Mouse (Mus musculus): ENCODE measurements around the gene Adamts14. TPM values are rescaled to one million over a fixed set of nuclear protein-coding genes. Genes with fewer than 3 reads are reported as not detected.
A peak's percentile ranks its signal among the peaks of the same experiment; 100 is the strongest.

Gene Adamts14
- polyA plus RNA-seq, 1 experiment from 2014 or later = 0.29 TPM

GRCm38 (mm10) chr10:61155611-61156010, 117.6 kb downstream of the Adamts14 start:
- Histone ChIP-seq H3K4me2 (ENCODE audit: low read length) (no peak overlapping the region), H3K4me1 (ENCODE audit: control insufficient read depth, insufficient read depth, low read length) (no peaks in the 10 kb centered on the region), H3K27ac (ENCODE audit: low read length) (no peak overlapping the region), H3K36me3 (ENCODE audit: control insufficient read depth, insufficient read depth, low read length) (no peaks in the 10 kb centered on the region), H3K27me3 (ENCODE audit: control insufficient read depth, insufficient read depth, low read depth, low read length) (no peaks in the 10 kb centered on the region), H3K9me3 (replicated peaks; ENCODE audit: control insufficient read depth, low read length, poor library complexity, severe bottlenecking) (no peaks in the 10 kb centered on the region), H3K4me3 (ENCODE audit: low read depth, low read length) (no peak overlapping the region), H3K9ac (ENCODE audit: low read depth, low read length) (no peak overlapping the region)
- no peak for ATAC-seq
- 80% methylated on average over 3 of the region's 3 CpGs for WGBS

DNA sequence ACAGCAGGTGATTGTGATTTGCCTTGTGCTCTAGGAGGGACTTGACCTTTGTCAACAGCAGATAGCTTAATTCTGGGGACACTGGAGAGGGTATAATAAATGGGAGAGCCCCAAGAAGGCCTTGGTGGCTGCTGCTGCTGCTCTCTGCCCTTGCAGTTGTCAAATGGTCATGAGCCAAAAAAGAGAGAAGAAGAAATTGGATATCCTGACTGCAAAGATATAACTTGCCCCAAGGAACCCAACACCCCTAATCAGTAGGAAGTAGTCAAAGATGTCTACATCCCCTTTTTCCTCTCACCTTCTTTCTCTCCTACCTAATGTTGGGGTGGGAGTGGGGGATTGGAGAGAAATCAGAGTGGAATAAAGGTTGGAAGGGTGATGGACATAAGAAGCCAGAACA, 121.1 kb downstream of the Adamts14 start:
- no peaks in the 10 kb centered on the region for H3K27me3 ChIP-seq (ENCODE audit: control insufficient read depth, insufficient read depth, low read depth, low read length)
- H3K4me3 ChIP-seq (ENCODE audit: low read depth, low read length) = no peak overlapping the region
- no peak for ATAC-seq
- H3K9me3 ChIP-seq (replicated peaks; ENCODE audit: control insufficient read depth, low read length, poor library complexity, severe bottlenecking) = no peaks in the 10 kb centered on the region
- no peaks in the 10 kb centered on the region for H3K36me3 ChIP-seq (ENCODE audit: control insufficient read depth, insufficient read depth, low read length)
- H3K9ac ChIP-seq (ENCODE audit: low read depth, low read length) = no peak overlapping the region
- no peaks in the 10 kb centered on the region for H3K4me1 ChIP-seq (ENCODE audit: control insufficient read depth, insufficient read depth, low read length)
- no peak overlapping the region for H3K4me2 ChIP-seq (ENCODE audit: low read length)
- H3K27ac ChIP-seq (ENCODE audit: low read length) = no peak overlapping the region

- WGBS = 56% methylated on average over 6 of the region's 6 CpGs
- no peak overlapping the region for H3K27ac ChIP-seq (ENCODE audit: low read length)
- ATAC-seq = no peak
Measured at GRCm38 (mm10) chr10:61150616-61151015, 122.6 kb downstream of the Adamts14 start.

DNA sequence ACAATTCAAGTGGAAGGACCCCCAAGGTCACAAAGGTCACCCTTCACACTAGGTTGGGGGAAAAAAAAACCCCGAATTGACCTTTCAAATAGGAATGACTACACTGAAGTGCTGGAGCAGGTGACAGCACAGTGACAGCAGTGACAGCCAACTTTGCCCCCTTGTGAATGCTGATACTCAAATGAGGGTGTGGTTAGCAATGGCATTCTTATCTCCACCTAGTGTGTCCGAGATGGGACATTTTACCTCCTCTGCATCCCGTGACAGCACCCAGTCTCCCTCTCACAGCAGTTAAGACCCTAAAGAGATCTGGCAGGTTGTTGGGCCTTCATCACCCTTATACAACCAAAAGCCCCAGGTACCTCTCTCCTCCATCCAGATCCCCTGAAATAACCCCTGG, 123.8 kb downstream of the Adamts14 start:
- no peak for ATAC-seq
- peaks cover 4% of the 10 kb centered on the region for H3K4me1 ChIP-seq (ENCODE audit: control insufficient read depth, insufficient read depth, low read length)
- H3K27me3 ChIP-seq (ENCODE audit: control insufficient read depth, insufficient read depth, low read depth, low read length) = no peaks in the 10 kb centered on the region
- WGBS = 85% methylated on average over 3 of the region's 3 CpGs
- no peaks in the 10 kb centered on the region for H3K36me3 ChIP-seq (ENCODE audit: control insufficient read depth, insufficient read depth, low read length)
- H3K9ac ChIP-seq (ENCODE audit: low read depth, low read length) = no peak overlapping the region
- no peak overlapping the region for H3K4me2 ChIP-seq (ENCODE audit: low read length)
- H3K9me3 ChIP-seq (replicated peaks; ENCODE audit: control insufficient read depth, low read length, poor library complexity, severe bottlenecking) = no peaks in the 10 kb centered on the region
- no peak overlapping the region for H3K4me3 ChIP-seq (ENCODE audit: low read depth, low read length)
- H3K27ac ChIP-seq (ENCODE audit: low read length) = no peak overlapping the region

More at GRCm38 (mm10) chr10:61150616-61151015, 122.6 kb downstream of the Adamts14 start:
- Histone ChIP-seq H3K27me3 (ENCODE audit: control insufficient read depth, insufficient read depth, low read depth, low read length) (no peaks in the 10 kb centered on the region), H3K36me3 (ENCODE audit: control insufficient read depth, insufficient read depth, low read length) (no peaks in the 10 kb centered on the region), H3K4me2 (ENCODE audit: low read length) (no peak overlapping the region), H3K4me3 (ENCODE audit: low read depth, low read length) (no peak overlapping the region), H3K9me3 (replicated peaks; ENCODE audit: control insufficient read depth, low read length, poor library complexity, severe bottlenecking) (no peaks in the 10 kb centered on the region), H3K9ac (ENCODE audit: low read depth, low read length) (no peak overlapping the region), H3K4me1 (ENCODE audit: control insufficient read depth, insufficient read depth, low read length) (peaks cover under 1% of the 10 kb centered on the region)

- ATAC-seq = peak; percentile 86
- Histone ChIP-seq H3K36me3 (ENCODE audit: control insufficient read depth, insufficient read depth, low read length) (no peaks in the 10 kb centered on the region), H3K4me3 (ENCODE audit: low read depth, low read length) (peak within 1 kb of the TSS; percentile 58), H3K27me3 (ENCODE audit: control insufficient read depth, insufficient read depth, low read depth, low read length) (no peaks in the 10 kb centered on the region), H3K9ac (ENCODE audit: low read depth, low read length) (peak within 1 kb of the TSS; percentile 92), H3K4me1 (ENCODE audit: control insufficient read depth, insufficient read depth, low read length) (peaks cover 4% of the 10 kb centered on the region), H3K9me3 (replicated peaks; ENCODE audit: control insufficient read depth, low read length, poor library complexity, severe bottlenecking) (no peaks in the 10 kb centered on the region), H3K27ac (ENCODE audit: low read length) (peak within 1 kb of the TSS; percentile 86), H3K4me2 (ENCODE audit: low read length) (peak within 1 kb of the TSS; percentile 58)
- WGBS = under 1% methylated on average over 80 of the region's 82 CpGs
Measured at GRCm38 (mm10) chr10:61147157-61148040, 125.8 kb downstream of the Adamts14 start, which contains the start of gene Sgpl1. Gene Sgpl1, minus strand, starts transcription at chr10:61147703.

Other genes starting within 250 kb of the Adamts14 start
- gene Pcbd1, start 184.1 kb downstream of the Adamts14 start, polyA plus RNA-seq (2015; fragmentation: Nextera tagmentation; extraction: Ambion mirVana) = 50.9 and 52.9 TPM in 2 replicates
- gene Sgpl1, start 125.7 kb downstream of the Adamts14 start, polyA plus RNA-seq (2015; fragmentation: Nextera tagmentation; extraction: Ambion mirVana) = 42.8 and 45.7 TPM in 2 replicates
- gene Tbata, start 101.5 kb downstream of the Adamts14 start, polyA plus RNA-seq (2015; fragmentation: Nextera tagmentation; extraction: Ambion mirVana) = 0.16 TPM in 1 of 2 replicates, not detected in the other
- not detected in 2 replicates for gene Prf1, start 24.4 kb upstream of the Adamts14 start, polyA plus RNA-seq (2015; fragmentation: Nextera tagmentation; extraction: Ambion mirVana)
- gene Pald1, start 110.1 kb upstream of the Adamts14 start, polyA plus RNA-seq (2015; fragmentation: Nextera tagmentation; extraction: Ambion mirVana) = 20.2 and 20.6 TPM in 2 replicates
- gene Nodal, start 144.5 kb upstream of the Adamts14 start, polyA plus RNA-seq (2015; fragmentation: Nextera tagmentation; extraction: Ambion mirVana) = 0.30 and 0.48 TPM in 2 replicates
- gene Eif4ebp2, start 179.2 kb upstream of the Adamts14 start, polyA plus RNA-seq (2015; fragmentation: Nextera tagmentation; extraction: Ambion mirVana) = 36.9 and 49.2 TPM in 2 replicates
- gene Lrrc20, start 202.4 kb upstream of the Adamts14 start, polyA plus RNA-seq (2015; fragmentation: Nextera tagmentation; extraction: Ambion mirVana) = 14.6 and 15.7 TPM in 2 replicates

Data from midbrain, embryonic 16.5 days (tissue).